Mouse (Mus musculus): ENCODE measurements around the gene Capn13. TPM values are rescaled to one million over a fixed set of nuclear protein-coding genes. Genes with fewer than 3 reads are reported as not detected.

Capn13 gene
- polyA plus RNA-seq, 1 experiment from 2014 or later: not detected

DNA sequence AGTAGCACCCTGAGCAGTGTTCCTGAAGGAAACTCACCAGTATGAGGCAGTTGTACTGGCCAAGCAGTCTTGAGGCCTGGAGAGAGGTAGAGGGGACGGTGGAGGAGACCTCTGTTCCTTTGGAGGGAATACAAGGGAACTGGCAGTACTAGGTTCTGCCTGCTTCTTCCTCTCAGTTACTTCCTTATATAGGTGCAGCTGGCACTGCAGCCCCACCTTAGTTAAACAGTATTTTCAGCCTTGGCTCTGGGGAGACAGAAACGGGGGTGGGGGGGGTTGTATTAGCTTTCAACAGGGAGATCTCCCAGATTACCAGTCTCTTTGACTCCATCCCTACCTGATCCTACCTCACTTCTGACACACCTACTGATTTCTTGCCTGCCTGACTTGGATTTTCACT, 1.5 kb downstream of the Capn13 start:
- Histone ChIP-seq H3K9ac (ENCODE audit: low read depth, low read length) (no peak overlapping the region), H3K27ac (ENCODE audit: low read depth, low read length) (no peak overlapping the region), H3K4me2 (replicated peaks; ENCODE audit: low read depth, low read length) (no peak overlapping the region), H3K9me3 (ENCODE audit: control insufficient read depth, low read length) (no peaks in the 10 kb centered on the region), H3K4me3 (ENCODE audit: low read depth, low read length) (no peak overlapping the region), H3K36me3 (ENCODE audit: control insufficient read depth, insufficient read depth, low read length) (no peaks in the 10 kb centered on the region), H3K4me1 (replicated peaks; ENCODE audit: control insufficient read depth, insufficient read depth, low read length) (no peaks in the 10 kb centered on the region), H3K27me3 (ENCODE audit: control insufficient read depth, insufficient read depth, low read length) (no peaks in the 10 kb centered on the region)
- 63% methylated on average over 2 of the region's 2 CpGs for whole genome bisulfite sequencing
- ATAC-seq (ENCODE audit: low FRiP score) (no peak), DNase-seq (ENCODE audit: low spot score) (no peak)

DNA sequence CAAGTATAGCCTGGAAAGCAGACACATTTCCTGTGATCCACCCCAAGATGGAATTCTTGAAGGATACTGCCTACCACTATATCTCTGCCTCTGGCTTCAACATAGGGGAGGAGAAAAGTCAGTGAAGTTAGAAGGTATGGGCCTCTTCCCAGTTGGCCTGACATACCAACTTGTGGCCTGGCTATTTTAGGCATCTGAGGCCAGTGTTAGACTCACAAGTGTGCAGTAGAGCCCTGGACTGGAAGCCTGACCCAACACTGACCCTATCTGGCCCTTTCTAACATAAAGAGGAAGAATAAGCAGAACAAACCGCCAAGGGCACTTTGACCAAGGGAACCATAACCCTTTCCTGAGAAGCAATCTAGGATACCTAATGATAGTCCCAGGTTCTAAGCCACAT, 7.3 kb downstream of the Capn13 start:
- no peak overlapping the region for H3K9ac ChIP-seq (ENCODE audit: low read depth, low read length)
- H3K27me3 ChIP-seq (ENCODE audit: control insufficient read depth, insufficient read depth, low read length): no peaks in the 10 kb centered on the region
- H3K4me2 ChIP-seq (replicated peaks; ENCODE audit: low read depth, low read length): no peak overlapping the region
- no peak for ATAC-seq (ENCODE audit: low FRiP score)
- no peak for DNase-seq (ENCODE audit: low spot score)
- H3K4me3 ChIP-seq (ENCODE audit: low read depth, low read length): no peak overlapping the region
- no peaks in the 10 kb centered on the region for H3K4me1 ChIP-seq (replicated peaks; ENCODE audit: control insufficient read depth, insufficient read depth, low read length)
- H3K9me3 ChIP-seq (ENCODE audit: control insufficient read depth, low read length): no peaks in the 10 kb centered on the region
- no peak overlapping the region for H3K27ac ChIP-seq (ENCODE audit: low read depth, low read length)
- WGBS: 69% methylated on average over 1 of the region's 1 CpGs
- no peaks in the 10 kb centered on the region for H3K36me3 ChIP-seq (ENCODE audit: control insufficient read depth, insufficient read depth, low read length)

DNA sequence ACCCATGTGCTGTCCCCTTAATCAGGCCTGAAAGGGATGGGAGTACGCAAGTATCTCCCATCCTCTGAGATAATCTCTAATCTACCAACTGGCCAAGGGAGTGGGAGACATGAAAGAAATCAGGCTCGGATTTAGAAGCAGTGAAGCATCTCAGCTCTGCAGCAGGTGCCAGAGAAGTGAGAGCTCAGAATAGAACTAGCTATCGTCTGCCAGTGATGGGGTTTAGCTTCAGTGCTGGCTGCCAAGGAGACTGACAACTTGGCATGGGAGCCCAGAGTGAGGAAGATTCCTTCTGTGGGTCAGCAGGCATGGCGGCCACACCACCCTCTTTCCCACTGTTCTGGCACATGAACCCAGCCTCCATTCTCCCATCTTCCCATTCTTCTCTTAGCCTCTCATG, 8.9 kb downstream of the Capn13 start:
- H3K4me1 ChIP-seq (replicated peaks; ENCODE audit: control insufficient read depth, insufficient read depth, low read length): no peaks in the 10 kb centered on the region
- H3K36me3 ChIP-seq (ENCODE audit: control insufficient read depth, insufficient read depth, low read length): no peaks in the 10 kb centered on the region
- no peak overlapping the region for H3K27ac ChIP-seq (ENCODE audit: low read depth, low read length)
- H3K27me3 ChIP-seq (ENCODE audit: control insufficient read depth, insufficient read depth, low read length): no peaks in the 10 kb centered on the region
- no peak overlapping the region for H3K4me2 ChIP-seq (replicated peaks; ENCODE audit: low read depth, low read length)
- H3K9ac ChIP-seq (ENCODE audit: low read depth, low read length): no peak overlapping the region
- H3K9me3 ChIP-seq (ENCODE audit: control insufficient read depth, low read length): no peaks in the 10 kb centered on the region
- 85% methylated on average over 4 of the region's 4 CpGs for WGBS
- H3K4me3 ChIP-seq (ENCODE audit: low read depth, low read length): no peak overlapping the region
- no peak for DNase-seq (ENCODE audit: low spot score)
- no peak for ATAC-seq (ENCODE audit: low FRiP score)

DNA sequence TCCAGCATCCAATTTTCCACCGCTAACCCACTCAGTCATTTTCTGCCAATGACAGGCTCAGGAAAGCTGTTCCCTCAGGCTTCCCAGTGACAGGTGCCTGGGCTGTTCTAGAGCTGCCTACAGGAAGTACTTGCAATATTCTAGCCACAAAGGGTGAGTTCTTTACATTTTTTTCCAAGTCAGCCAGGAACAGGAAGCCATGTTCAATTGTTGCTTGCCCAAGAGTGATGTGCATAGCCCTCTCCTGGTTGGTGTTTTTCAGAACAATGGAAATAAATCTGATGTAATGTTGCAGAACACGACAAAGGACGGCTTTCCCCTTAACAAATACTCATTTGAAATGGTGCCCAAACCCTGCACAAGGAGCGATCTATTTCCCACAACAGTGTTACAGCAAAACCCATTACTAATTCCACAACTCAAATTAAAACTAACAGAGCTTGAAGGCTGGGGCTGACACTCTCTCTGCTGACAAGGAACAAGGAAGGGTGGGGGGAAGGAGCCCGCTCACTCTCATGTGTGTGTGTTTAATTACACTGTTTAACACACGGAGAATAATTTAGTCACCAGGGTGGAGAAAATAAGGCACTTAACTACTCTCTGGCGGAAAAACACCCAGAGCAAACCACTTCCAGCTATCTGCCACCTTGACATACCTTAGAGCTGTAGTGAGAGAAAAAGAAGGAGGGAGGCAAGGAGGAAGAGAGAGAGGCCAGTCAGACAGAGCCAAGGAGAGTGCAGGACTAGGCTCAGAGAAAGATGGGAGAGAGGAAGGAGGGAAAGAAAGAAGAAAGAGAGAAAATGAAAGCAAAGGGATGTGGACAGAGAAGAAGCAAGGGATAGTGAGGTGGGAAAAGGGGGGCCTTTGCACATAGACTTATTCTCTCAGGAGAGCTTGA, 10.2 kb downstream of the Capn13 start:
- Histone ChIP-seq H3K4me1 (replicated peaks; ENCODE audit: control insufficient read depth, insufficient read depth, low read length) (no peaks in the 10 kb centered on the region), H3K9ac (ENCODE audit: low read depth, low read length) (no peak overlapping the region), H3K4me3 (ENCODE audit: low read depth, low read length) (no peak overlapping the region), H3K27ac (ENCODE audit: low read depth, low read length) (no peak overlapping the region), H3K9me3 (ENCODE audit: control insufficient read depth, low read length) (no peaks in the 10 kb centered on the region), H3K4me2 (replicated peaks; ENCODE audit: low read depth, low read length) (no peak overlapping the region), H3K36me3 (ENCODE audit: control insufficient read depth, insufficient read depth, low read length) (no peaks in the 10 kb centered on the region), H3K27me3 (ENCODE audit: control insufficient read depth, insufficient read depth, low read length) (no peaks in the 10 kb centered on the region)
- DNase-seq (ENCODE audit: low spot score) (no peak), ATAC-seq (ENCODE audit: low FRiP score) (no peak)
- 80% methylated on average over 7 of the region's 7 CpGs for WGBS

DNA sequence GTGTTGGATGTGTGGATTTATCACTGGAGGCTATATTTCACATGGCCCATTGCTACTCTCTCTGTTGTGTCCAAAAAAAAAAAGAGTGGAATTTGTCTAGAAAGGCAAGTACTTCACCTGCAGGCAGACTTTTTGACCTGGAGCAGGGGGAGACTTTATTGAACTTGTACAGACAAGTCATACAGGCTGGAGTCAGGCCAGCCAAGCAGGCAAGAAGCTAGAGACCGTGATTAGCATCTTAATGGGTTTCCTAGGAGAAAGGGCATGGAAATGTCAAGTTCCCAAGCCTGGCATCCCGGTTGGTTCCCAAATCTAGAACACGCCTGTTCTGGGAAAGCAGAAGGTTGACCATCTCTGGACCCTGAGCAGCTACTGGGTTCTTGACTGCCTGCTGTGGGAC, 11.3 kb downstream of the Capn13 start:
- no peak for ATAC-seq (ENCODE audit: low FRiP score)
- H3K4me1 ChIP-seq (replicated peaks; ENCODE audit: control insufficient read depth, insufficient read depth, low read length): no peaks in the 10 kb centered on the region

DNA sequence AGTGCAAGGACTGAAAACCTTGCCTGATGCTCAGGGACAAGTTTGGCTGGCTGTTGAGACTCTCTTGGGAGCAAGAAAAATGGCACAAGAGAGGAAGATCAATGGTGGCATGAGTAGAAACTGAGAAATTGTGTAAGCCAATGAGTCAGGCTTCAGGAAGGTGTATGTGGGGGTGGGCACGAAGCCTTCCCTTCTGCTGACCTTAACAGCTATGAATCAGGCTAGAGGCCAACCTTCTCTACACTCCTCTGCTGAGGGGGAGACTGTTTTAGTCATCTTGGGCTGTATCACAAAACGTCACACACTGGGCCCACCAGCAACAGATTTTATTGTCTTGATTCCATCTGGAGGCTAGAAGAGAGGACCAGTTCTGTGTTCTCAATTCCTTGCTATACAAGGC, 14.1 kb downstream of the Capn13 start:
- Histone ChIP-seq H3K9ac (ENCODE audit: low read depth, low read length) (no peak overlapping the region), H3K4me3 (ENCODE audit: low read depth, low read length) (no peak overlapping the region), H3K4me2 (replicated peaks; ENCODE audit: low read depth, low read length) (no peak overlapping the region), H3K9me3 (ENCODE audit: control insufficient read depth, low read length) (no peaks in the 10 kb centered on the region), H3K36me3 (ENCODE audit: control insufficient read depth, insufficient read depth, low read length) (no peaks in the 10 kb centered on the region), H3K27ac (ENCODE audit: low read depth, low read length) (no peak overlapping the region), H3K27me3 (ENCODE audit: control insufficient read depth, insufficient read depth, low read length) (no peaks in the 10 kb centered on the region), H3K4me1 (replicated peaks; ENCODE audit: control insufficient read depth, insufficient read depth, low read length) (no peaks in the 10 kb centered on the region)
- DNase-seq (ENCODE audit: low spot score) (no peak), ATAC-seq (ENCODE audit: low FRiP score) (no peak)
- 79% methylated on average over 2 of the region's 2 CpGs for WGBS

More for the DNA sequence above, 11.3 kb downstream of the Capn13 start:
- no peak overlapping the region for H3K27ac ChIP-seq (ENCODE audit: low read depth, low read length)
- no peak for DNase-seq (ENCODE audit: low spot score)
- no peak overlapping the region for H3K4me2 ChIP-seq (replicated peaks; ENCODE audit: low read depth, low read length)
- no peaks in the 10 kb centered on the region for H3K36me3 ChIP-seq (ENCODE audit: control insufficient read depth, insufficient read depth, low read length)
- no peaks in the 10 kb centered on the region for H3K27me3 ChIP-seq (ENCODE audit: control insufficient read depth, insufficient read depth, low read length)
- no peak overlapping the region for H3K4me3 ChIP-seq (ENCODE audit: low read depth, low read length)
- H3K9ac ChIP-seq (ENCODE audit: low read depth, low read length): no peak overlapping the region
- WGBS: 61% methylated on average over 3 of the region's 3 CpGs
- no peaks in the 10 kb centered on the region for H3K9me3 ChIP-seq (ENCODE audit: control insufficient read depth, low read length)

DNA sequence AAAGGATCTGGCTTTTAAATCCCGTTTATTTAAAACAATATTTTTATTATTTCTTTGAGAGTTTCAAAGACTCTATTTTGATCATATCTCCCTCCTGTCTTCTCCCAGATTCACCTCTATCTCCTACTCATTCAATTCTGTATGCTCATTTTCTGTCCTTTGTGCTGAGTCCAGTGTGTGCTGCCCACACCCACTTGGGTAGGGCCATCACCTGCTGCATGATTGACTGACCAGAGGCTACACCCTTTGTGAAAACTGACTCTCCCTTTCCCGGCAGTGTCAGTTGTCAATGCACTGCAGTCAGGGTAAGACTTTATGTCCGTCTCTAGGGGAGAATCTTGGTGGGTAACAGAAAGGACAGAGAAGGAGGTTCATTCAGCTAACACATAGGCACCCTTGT, 14.7 kb downstream of the Capn13 start:
- Histone ChIP-seq H3K27me3 (ENCODE audit: control insufficient read depth, insufficient read depth, low read length) (no peaks in the 10 kb centered on the region), H3K4me3 (ENCODE audit: low read depth, low read length) (no peak overlapping the region), H3K27ac (ENCODE audit: low read depth, low read length) (no peak overlapping the region), H3K4me2 (replicated peaks; ENCODE audit: low read depth, low read length) (no peak overlapping the region), H3K4me1 (replicated peaks; ENCODE audit: control insufficient read depth, insufficient read depth, low read length) (no peaks in the 10 kb centered on the region), H3K36me3 (ENCODE audit: control insufficient read depth, insufficient read depth, low read length) (no peaks in the 10 kb centered on the region), H3K9me3 (ENCODE audit: control insufficient read depth, low read length) (no peaks in the 10 kb centered on the region), H3K9ac (ENCODE audit: low read depth, low read length) (no peak overlapping the region)
- 79% methylated on average over 3 of the region's 3 CpGs for WGBS
- DNase-seq (ENCODE audit: low spot score) (no peak), ATAC-seq (ENCODE audit: low FRiP score) (no peak)

DNA sequence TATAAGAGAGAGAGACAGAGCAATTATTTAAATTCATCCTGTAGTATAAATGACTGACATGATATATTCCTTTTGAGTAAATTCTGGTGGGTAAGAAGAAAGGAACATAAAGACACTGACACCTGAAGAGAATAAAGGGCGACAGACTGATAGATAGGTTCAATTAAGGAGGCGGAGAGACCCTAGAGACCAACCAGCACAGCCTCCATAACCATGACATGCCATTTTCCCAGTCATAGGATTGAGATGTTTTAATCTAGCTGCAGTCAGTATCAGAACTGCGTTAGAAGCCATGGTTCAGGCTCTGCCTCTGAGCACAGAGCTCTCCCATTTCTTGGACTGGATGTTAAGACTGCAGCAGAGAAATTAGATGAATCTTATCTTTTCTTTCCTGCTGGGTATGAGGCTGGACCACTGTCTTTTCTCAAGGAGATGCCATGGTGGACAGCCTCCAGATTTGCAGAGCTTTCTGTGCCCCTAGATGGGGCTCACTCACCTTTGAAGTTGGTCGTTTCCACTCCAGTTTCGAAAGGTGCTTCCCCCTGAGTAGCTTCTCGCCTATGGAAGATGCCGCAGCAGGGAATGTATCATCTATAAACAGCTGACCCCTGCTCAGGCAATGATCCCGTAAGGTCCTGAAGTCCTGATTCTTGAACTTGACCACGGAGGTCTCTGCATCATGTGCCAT, 18.2 kb downstream of the Capn13 start:
- no peak overlapping the region for H3K27ac ChIP-seq (ENCODE audit: low read depth, low read length)
- DNase-seq (ENCODE audit: low spot score): no peak
- no peaks in the 10 kb centered on the region for H3K36me3 ChIP-seq (ENCODE audit: control insufficient read depth, insufficient read depth, low read length)
- H3K4me1 ChIP-seq (replicated peaks; ENCODE audit: control insufficient read depth, insufficient read depth, low read length): no peaks in the 10 kb centered on the region
- WGBS: 75% methylated on average over 9 of the region's 9 CpGs
- H3K27me3 ChIP-seq (ENCODE audit: control insufficient read depth, insufficient read depth, low read length): no peaks in the 10 kb centered on the region
- no peak overlapping the region for H3K4me2 ChIP-seq (replicated peaks; ENCODE audit: low read depth, low read length)
- H3K9me3 ChIP-seq (ENCODE audit: control insufficient read depth, low read length): no peaks in the 10 kb centered on the region
- no peak overlapping the region for H3K9ac ChIP-seq (ENCODE audit: low read depth, low read length)
- H3K4me3 ChIP-seq (ENCODE audit: low read depth, low read length): no peak overlapping the region
- 0 out of 2 replicates have a peak, but pooled peaks have one; percentile 30 for ATAC-seq (ENCODE audit: low FRiP score)

DNA sequence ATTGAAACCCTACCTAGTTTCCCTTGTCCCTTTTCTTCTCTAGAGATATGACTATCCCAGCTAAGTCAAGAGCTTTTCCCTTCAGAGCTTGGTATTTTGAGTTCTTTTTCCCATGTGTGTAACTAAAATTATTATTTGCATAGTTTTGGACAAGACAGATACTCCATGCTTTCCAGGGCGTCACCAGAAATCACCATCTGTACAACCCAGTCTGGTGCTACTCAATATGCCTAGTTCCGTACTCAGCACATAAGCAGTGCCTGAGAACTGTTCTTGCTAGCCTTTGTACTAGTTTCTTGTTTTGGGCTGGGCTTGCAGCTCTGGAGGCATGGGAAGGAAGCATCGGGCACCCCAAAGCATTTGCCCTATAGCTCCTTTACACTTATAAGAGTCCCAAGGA, 19.0 kb downstream of the Capn13 start:
- H3K27ac ChIP-seq (ENCODE audit: low read depth, low read length): no peak overlapping the region
- ATAC-seq (ENCODE audit: low FRiP score) (no peak), DNase-seq (ENCODE audit: low spot score) (no peak)
- H3K4me1 ChIP-seq (replicated peaks; ENCODE audit: control insufficient read depth, insufficient read depth, low read length): no peaks in the 10 kb centered on the region
- H3K9me3 ChIP-seq (ENCODE audit: control insufficient read depth, low read length): no peaks in the 10 kb centered on the region
- H3K4me3 ChIP-seq (ENCODE audit: low read depth, low read length): no peak overlapping the region
- H3K4me2 ChIP-seq (replicated peaks; ENCODE audit: low read depth, low read length): no peak overlapping the region
- WGBS: 96% methylated on average over 3 of the region's 3 CpGs
- H3K9ac ChIP-seq (ENCODE audit: low read depth, low read length): no peak overlapping the region
- H3K36me3 ChIP-seq (ENCODE audit: control insufficient read depth, insufficient read depth, low read length): no peaks in the 10 kb centered on the region
- H3K27me3 ChIP-seq (ENCODE audit: control insufficient read depth, insufficient read depth, low read length): no peaks in the 10 kb centered on the region
